Mouse (Mus musculus): ENCODE measurements around the gene Xcr1.

Xcr1 gene

DNA sequence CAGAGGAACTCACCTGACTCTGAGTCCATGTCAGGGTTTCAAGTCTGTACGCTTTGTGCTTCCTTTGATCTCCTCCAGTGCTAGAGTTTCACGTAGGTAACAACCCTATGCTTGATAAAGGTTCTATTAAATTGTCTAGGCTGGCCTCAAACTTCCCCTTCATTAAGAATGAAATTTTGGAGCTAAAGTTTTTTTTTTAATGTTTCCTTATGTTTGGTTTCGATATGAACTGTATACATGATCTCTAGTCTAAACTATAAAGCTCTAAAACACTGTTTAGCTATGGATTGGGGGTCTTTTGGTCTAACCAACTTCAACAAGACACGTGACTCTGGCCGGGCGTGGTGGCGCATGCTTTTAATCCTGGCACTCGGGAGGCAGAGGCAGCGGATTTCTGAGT is at the start of gene Xcr1:
Xcr1 (minus strand) TSS at position 101 of the 400 bp plus-strand sequence.
- in situ Hi-C loops (cut with MseI, MboI): no loop called here

- in situ Hi-C loops (cut with MseI, MboI): no loop called here
Measured at GRCm38 (mm10) chr9:123872049-123872448, 10.2 kb upstream of the Xcr1 start.

GRCm38 (mm10) chr9:123869167-123869784 is 7.4 kb upstream of the Xcr1 start:
- in situ Hi-C loops (cut with MseI, MboI): no loop called here

GRCm38 (mm10) chr9:123863641-123864040 is 1.8 kb upstream of the Xcr1 start:
- in situ Hi-C loops (cut with MseI, MboI): no loop called here

DNA sequence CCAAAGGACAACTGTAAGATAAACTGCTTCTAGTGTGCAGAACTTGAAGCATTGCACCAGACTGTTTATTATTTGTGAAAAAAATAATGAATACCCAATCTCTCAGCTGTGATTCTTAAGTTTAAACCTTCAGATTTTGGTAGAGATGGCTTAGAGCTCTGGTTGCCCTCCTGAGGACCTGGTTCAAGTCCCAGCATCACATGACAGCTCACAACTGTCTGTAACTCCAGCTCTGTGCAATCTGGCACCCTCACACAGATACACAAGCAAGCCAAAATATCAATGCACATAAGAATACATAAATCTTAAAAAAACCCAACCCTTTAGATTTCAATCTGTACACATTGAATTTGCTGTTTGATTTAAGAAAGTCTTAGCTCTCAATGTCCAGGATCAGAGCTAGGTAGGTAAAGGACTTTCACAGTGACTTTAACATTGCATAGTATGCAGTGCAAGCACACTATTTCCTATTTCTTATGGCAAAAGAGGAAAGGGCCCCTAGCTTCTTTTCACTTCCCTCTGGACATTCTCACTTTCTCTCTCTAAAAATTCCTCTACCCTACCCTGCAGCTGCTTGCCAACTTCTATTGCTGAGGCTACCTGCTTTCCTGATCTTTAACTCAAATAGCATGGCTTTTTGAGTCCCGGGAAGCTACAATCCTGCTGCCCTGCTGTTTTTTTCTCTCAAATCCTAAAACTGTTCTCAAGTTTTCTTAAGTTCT is 1.2 kb upstream of the Xcr1 start:
- in situ Hi-C loops (cut with MseI, MboI): no loop called here

GRCm38 (mm10) chr9:123856836-123857235 is 5.0 kb downstream of the Xcr1 start:
- in situ Hi-C loops (cut with MseI, MboI): no loop called here

DNA sequence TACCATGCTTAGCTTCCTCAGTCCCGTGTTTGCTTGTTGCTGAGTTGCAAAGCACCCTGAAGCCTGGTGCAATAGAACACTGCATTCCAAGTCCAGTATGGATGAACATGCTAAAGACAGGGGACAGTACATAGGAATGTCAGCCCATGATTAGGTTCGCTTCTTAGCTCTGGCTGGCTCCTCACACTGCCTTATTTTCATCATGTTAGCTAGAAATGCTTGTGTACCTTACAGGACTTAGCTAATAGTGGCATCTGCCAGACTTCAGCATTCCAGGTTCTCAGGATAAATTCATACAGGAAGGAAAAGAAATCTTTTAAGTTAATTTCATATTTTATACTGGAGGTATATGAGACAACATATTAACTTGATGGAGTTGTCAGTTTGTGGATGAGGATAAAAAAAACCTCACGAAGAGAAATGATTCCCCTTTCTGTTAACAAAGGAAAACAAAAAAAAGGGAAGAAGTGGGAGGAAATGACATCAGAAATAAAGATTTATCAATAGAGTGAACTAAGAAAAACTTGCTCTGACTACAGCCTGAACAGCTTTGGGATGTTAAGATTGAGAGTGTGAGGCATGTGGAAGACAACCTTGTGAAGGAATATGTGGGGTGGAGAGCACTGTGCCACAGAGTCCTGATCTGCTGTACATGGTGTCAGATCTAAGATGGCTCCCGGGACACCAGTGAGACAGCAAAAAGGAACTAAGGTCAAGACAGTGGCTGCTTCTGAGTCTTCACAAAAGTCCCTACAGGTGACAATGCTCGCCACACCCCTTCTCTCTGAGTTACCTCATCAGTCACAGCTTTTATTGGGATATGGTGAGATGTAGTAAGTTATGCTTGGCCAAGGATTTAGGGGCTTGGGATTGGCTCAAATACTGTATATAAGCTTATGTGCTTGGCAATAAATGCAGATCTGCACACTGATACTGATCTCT is 9.1 kb downstream of the Xcr1 start:
- in situ Hi-C loops (cut with MseI, MboI): no loop called here

GRCm38 (mm10) chr9:123851713-123852448 is 9.9 kb downstream of the Xcr1 start, which contains the start of gene Fyco1:
Fyco1 (minus strand) TSS chr9:123851899.
- in situ Hi-C loops (cut with MseI, MboI): no loop called here

DNA sequence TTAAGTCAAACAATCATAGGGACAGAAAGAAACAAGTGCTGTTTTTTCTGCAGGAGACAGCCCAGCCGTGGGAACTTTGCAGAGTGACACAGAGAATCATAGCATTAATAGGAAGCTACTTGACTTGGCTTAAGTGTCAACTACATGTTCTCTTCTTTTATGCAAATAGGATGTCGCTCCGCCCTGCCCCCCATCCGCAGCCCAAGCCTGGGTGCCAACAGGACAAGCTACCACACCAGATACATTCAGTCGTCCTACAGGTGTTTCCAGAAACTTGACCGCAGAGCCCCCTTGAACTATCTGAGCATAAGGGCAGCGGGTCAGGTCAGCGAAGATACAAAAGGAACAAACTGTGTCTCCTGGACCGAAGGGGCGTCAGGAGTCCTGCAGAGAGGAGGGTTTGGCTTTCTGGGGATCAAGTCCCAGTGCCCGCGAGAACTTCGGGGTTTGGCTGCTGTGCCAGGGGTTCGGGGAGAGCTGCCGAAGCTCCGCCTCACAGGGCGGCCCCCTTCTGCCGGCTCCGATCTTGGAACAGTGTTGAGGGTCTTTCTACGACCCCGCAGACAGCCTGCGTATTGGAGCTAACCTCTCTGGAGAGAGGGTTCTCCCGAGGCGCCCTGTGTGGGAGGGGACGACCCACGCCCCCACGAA is 10.6 kb downstream of the Xcr1 start:
- in situ Hi-C loops (cut with MseI, MboI): no loop called here

DNA sequence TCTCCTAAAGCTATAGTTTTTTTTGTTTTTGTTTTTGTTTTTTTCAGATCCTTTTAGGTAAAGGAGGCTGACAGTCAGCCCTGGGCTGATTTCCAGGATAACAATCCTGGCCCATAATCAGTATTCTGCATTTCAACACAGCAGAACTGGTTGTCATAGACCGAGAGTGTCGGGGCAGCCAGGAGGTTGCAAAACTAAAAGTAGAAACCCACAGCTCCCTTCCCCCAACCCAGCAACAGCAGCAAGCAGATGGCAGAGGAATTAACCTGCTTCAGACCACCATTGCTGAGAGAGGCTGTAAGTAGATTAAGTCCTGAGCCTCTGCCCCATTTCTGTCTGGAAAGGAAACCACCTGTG is 11.1 kb downstream of the Xcr1 start:
- in situ Hi-C loops (cut with MseI, MboI): no loop called here

GRCm38 (mm10) chr9:123849976-123850695 is 11.7 kb downstream of the Xcr1 start:
- in situ Hi-C loops (cut with MseI, MboI): no loop called here

DNA sequence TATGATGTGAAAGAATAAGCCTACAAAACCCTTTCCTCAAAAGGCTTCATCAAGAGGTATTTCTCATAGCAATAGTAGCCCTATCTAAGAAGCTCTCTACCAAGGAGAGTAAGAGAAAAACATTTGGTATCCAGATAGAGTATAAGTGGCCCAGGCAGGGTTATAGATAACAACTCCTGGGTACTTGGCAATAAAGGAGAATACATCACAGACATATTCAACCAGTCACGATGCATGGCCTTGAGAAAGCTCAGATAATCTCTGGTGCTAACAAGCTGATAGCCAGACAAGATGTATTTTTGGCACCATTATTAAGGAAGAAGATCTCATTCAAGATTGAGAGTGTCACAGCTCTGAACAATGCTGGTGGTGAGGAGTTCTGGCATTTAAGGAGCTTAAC is 15.3 kb downstream of the Xcr1 start:
- in situ Hi-C loops (cut with MseI, MboI): no loop called here

- in situ Hi-C loops (cut with MseI, MboI): no loop called here
Measured at GRCm38 (mm10) chr9:123845120-123845519, 16.7 kb downstream of the Xcr1 start.

DNA sequence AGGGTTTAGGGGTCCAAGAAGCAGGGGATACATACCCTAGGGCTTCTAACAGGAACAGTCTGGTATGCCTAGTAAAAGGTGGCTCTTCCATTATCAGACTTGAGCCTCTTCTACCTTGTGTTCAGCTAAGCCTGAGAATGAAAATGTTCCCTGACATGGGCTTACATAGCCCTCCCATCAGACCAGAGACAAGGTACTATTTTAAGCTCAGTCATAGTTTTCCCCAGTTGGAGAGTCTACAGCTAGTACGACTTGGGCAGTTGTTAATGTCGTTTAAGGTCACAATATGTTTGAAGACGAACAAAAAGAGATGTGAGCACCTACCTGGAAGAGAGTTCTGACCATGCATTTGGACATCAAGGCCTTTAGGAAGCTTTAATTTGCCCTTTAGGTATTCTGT is 17.4 kb downstream of the Xcr1 start:
- in situ Hi-C loops (cut with MseI, MboI): no loop called here

- in situ Hi-C loops (cut with MseI, MboI): no loop called here
Measured at GRCm38 (mm10) chr9:123840243-123840642, 21.6 kb downstream of the Xcr1 start.

- in situ Hi-C loops (cut with MseI, MboI): no loop called here
Measured at GRCm38 (mm10) chr9:123835851-123836250, 26.0 kb downstream of the Xcr1 start.

DNA sequence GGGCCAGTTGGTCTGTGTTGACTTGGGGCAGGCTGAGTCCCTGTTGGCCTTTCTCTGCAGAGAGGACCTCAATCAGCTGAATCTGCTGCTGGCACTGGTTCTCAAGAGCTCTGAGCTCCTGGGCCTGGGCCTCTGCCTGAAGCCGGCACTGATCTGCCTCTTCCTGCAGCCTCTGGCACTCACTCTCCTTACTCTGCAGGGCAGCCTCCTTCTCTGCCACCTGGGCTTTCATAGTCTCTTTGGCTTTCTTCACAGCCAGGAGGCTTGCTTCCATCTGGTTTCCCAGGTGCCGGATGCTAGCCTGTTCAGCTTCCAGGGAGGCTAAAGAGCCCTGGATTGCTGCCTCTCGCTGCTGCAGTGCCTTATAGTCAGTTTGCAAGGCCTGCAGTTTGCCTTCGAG is 32.9 kb downstream of the Xcr1 start:
- in situ Hi-C loops (cut with MseI, MboI): no loop called here

DNA sequence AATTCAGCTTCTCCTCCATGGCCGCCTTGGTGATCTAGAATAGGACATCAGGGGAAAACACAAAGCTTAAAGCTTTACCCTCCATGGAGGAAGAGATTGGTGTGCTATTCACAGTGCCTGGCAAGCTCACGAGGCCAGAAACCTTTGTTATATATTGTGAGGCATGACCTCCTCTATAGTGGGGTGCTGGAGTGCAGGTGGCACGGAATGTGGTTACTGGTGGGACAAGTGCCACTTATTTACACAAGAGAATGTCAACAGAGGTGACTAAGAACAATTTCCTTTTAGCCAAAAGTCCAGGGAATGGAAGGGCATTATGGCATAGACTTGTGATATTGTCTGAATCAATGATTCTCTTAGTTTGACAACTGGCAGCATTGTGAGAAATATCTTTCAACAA is 35.2 kb downstream of the Xcr1 start:
- in situ Hi-C loops (cut with MseI, MboI): no loop called here

DNA sequence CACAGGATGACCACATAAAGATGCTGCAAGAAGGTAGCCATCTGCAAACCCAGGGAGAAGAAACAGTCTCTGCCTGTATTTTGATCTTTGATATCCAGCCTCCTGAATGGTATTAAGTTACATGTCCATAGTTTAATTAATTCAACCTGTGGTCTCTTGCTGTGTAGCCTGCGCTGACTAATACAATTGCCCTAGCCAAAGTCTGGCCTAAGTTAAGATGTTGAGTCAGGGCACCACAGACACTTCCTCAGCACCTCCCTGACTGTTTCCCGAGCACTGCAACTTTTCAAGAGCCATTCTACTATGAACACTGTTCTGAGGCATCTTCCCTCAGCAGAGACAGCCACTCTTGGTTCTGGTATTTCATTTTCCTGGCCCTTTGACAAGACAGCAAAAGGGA is 43.2 kb downstream of the Xcr1 start:
- in situ Hi-C loops (cut with MseI, MboI): no loop called here

GRCm38 (mm10) chr9:123815996-123816395 is 45.8 kb downstream of the Xcr1 start:
- in situ Hi-C loops (cut with MseI, MboI): no loop called here

DNA sequence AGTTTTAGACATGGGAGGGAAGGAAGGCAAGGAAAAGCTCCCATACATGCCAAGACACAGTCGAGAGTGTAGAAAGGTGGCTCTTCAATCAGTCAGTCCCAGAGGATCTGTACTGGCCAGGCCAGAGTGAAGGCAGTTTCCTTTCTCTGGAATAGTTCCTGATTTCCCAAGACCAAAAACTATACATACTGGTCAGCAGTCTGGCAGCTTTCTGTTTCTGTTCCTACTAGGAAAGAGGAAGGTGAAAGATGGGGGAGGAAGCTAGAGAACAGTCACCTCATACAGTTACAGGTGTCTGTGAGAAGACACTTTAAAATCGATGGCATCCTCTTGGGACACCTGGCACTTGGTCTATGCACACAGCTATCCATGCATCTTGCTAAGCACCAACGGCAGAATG is 46.4 kb downstream of the Xcr1 start:
- in situ Hi-C loops (cut with MseI, MboI): no loop called here
